Mouse (Mus musculus) retina, postnatal 1 day (tissue): ENCODE data around the gene Snapc2.

Experiments used
- DNase-seq: peaks from one replicate; pipeline ENCODE4 v3.0.0-alpha.2; 2012

The Snapc2 gene

DNA sequence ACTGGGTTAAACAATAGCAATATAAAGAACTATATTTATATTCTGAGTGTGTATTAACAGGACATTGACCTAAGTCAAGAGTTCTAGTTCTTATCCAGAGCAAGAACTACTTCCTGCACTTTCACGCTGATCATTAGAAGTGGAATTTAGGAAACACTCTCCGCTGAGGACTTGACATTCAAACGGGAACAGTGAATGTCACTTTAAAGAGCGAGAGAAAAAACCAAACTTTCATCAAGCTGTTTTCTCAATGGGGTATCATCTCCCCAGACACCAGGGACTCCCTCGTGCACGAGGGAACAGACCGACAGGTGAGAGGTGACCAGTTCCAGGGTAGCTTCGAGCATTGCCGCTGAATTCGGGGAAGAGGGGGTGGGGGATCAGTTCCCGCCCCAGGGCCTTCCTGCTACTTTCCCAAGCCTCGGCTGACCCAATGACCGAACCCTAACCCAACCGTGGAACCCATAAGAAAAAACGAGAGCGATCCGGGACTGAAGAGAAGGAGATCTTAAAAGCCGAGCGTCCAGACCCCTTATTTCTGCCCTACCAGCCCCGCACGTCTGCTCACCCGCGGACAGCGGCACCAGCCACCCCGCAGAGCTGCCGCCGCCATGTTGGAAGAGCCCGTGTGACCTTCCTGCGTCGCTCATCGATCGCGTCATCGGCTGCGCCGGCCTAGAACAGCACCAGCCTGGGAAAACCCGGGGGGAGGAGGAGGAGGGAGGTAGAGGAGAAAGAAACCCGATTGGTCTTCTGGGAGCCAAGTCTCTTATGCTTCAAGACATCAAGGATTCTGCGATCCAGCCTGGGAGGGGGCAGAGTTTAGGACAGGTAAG is 22.6 kb downstream of the Snapc2 start, which contains the start of gene Timm44:
Timm44 (minus strand) TSS at position 639 of the 836 bp plus-strand sequence.
- DNase-seq, result peak; percentile 98

DNA sequence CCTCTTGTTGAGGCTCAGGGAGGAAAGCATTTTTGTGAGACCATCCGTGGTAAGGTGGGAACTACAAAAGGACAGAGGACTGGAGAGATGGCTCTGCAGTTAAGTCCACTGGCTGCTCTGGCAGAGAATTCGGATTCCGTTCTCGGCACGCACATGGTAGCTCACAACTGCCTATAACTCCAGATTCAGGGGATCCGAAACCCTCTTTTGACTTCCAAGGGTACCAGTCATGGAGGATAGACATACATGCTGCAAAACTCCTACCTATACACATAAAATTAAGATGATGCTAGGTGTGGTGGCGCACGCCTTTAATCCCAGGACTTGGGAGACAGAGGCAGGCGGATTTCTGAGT is 23.2 kb downstream of the Snapc2 start:
- no peak for DNase-seq

DNA sequence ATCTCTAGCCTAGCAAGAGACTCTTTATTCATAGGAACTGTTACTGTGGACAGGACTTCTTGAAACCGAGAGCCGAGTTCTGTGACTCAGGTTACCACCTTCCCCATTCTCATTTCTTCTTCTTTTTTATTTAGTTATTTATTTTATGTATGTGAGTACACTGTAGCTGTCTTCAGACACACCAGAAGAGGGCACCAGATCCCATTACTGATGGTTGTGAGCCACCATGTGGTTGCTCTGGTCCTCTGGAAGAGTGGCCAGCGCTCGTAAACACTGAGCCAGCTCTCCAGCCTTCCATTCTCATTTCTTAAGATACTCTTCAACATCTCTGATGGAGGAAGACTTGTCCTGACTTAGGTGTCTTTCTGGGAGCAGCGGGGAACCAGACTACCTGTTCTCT is 39.9 kb downstream of the Snapc2 start:
- DNase-seq, result no peak

DNA sequence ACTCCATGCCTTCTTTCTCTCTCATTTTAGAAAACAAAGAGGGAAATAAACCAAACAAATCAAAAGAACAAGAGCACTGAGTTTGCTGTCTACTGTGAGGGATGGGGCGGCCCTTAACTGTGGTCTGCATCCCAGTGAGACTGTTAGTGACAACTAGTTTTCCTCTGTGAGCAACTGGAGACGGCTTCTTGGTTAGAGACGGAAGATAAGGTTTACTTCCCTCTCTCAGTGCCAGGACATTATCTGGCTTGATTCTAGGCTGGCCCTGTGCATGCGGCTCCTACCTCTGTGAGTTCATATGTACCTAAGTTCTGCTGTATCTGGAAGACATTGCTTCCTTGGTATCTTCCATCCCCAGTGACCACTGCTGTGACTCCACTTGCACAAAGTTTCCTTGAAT is 44.9 kb downstream of the Snapc2 start:
- no peak for DNase-seq

DNA sequence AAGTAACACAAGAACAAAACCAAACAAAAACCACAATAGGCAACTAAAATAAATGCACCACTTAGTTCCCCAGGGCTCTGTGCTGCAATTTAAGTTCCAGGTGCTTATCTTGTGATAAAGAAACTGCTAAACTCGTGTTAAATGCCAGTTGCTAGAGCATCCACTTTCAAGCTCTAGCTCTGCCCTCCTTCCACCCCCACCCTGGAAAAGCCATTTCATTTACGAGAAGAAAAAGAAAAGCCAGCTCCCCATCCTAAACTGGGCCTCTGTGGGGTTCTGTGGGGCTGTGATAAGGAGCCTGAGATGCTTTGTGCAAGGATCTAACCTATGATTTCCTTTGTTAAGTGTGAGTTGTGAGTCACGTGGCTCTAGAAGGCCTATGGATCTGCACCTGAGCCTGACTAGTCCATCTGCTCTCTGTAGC is 51.3 kb downstream of the Snapc2 start:
- no peak for DNase-seq
